Mouse (Mus musculus) bone marrow macrophage, adult 2 months (primary cell): Measurements from ENCODE around the gene 2610507B11Rik.

Experiments used
- CTCF ChIP-seq: IDR thresholded peaks from 2 replicates; pipeline ENCODE4 v1.5.1; 2012; ENCODE audit warnings: low read depth, mild to moderate bottlenecking, low read length, moderate library complexity
- POLR2A ChIP-seq: IDR thresholded peaks from 2 replicates; pipeline ENCODE4 v1.6.1; 2012; ENCODE audit warnings: mild to moderate bottlenecking, low read depth, low read length, borderline replicate concordance

GRCm38 (mm10) chr11:78247012-78247348 is 14.6 kb upstream of the 2610507B11Rik start:
- TF ChIP-seq POLR2A (no peak), CTCF (no peak)
